Mouse (Mus musculus) adipocyte (in vitro differentiated cells): ENCODE results near the gene Esrrb.

Source experiments
- DNase-seq: peaks from one replicate; pipeline ENCODE4 v3.0.0-alpha.2; 2016; ENCODE audit warnings: low spot score

Gene Esrrb

GRCm38 (mm10) chr12:86360696-86361631, at the start of gene Esrrb:
Gene Esrrb, plus strand, starts transcription at chr12:86361117.
- DNase-seq, result no peak

- DNase-seq, result no peak
Observed at GRCm38 (mm10) chr12:86320629-86321028, 40.3 kb upstream of the Esrrb start.

- no peak for DNase-seq
Observed at GRCm38 (mm10) chr12:86324297-86324696, 36.6 kb upstream of the Esrrb start.

DNA sequence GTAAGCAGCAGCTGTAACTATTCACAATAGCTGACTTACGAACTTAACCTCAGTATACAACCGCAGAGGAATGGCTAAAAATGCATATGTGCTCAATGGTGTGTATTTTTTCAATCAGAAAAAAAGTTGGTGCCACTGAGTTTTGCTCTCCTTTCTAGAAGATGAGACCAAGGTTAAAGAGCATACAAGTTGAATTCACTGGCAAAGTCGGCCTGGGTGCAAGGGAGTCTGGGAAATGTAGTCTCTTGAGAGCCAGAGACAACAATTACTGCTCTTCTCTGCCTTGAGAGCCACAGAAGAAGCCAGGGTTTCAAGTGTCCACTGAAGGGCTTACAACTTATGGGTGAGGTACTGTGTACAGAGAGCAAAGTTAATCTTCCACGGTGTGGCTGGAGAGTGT, 31.1 kb upstream of the Esrrb start:
- no peak for DNase-seq

DNA sequence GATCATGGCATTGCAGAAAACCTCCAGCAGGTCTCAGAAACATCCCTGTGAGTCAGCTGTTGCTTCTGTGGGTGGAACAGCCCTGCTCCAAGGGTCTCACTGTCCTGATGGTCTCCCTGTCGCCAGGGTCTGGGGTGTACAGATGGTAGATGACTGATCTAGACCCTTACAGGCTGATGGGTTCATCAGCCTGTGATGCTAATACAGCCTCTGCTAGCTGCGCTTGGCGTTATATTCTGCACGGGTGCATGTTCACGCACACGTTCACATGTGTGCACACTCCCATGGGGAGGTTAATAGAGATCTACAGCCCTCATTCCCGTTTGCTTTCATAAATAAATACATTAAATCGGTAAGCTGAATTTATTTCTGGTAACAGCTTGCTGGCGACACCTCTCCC, 30.2 kb upstream of the Esrrb start:
- no peak for DNase-seq

DNA sequence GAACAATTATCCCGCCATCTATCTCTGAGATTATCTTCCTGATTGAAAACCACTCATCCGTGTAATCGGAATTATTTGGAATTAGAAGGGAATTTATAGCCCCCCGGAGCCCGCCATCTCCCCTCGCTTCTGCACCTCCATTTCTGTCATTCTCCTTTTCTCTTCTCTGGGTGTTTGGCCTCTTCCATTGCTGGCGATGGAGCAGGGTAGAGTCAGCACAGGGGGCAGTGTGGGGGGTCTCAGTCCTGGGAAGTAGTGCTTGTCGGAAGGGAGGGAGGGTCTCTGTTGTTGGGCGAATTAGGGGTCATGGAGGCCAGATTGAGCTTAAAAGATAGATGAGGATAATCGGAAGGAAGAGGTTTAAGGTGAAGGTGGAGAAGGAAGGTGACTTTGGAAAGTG, 29.7 kb upstream of the Esrrb start:
- DNase-seq, result no peak

GRCm38 (mm10) chr12:86336209-86336608, 24.7 kb upstream of the Esrrb start:
- no peak for DNase-seq

DNA sequence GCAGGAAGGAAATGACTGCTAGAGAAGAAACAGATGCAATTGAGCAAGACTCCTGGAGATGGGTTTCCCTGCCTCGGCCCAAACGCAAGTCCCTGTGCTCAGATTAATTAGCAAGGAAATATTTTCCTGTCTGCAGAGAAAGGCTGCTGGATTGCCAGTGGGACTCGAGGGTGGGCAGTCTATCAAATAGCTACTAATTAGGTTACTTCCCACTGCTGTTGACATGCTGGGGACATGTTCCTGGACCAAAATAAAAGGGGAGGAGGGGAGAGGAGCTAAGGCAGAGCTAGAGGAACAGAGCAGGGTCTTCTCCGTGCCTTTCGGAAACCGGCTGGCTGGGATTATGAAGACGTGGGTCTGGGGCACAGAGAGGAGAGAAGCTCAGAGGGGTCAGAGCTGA, 24.0 kb upstream of the Esrrb start:
- no peak for DNase-seq

GRCm38 (mm10) chr12:86349477-86349876, 11.4 kb upstream of the Esrrb start:
- DNase-seq, result no peak

GRCm38 (mm10) chr12:86359406-86359805, 1.5 kb upstream of the Esrrb start:
- DNase-seq, result no peak

GRCm38 (mm10) chr12:86359873-86360272, 1.0 kb upstream of the Esrrb start:
- DNase-seq, result no peak

GRCm38 (mm10) chr12:86364285-86364684, 3.4 kb downstream of the Esrrb start:
- no peak for DNase-seq

GRCm38 (mm10) chr12:86364756-86365155, 3.8 kb downstream of the Esrrb start:
- no peak for DNase-seq

DNA sequence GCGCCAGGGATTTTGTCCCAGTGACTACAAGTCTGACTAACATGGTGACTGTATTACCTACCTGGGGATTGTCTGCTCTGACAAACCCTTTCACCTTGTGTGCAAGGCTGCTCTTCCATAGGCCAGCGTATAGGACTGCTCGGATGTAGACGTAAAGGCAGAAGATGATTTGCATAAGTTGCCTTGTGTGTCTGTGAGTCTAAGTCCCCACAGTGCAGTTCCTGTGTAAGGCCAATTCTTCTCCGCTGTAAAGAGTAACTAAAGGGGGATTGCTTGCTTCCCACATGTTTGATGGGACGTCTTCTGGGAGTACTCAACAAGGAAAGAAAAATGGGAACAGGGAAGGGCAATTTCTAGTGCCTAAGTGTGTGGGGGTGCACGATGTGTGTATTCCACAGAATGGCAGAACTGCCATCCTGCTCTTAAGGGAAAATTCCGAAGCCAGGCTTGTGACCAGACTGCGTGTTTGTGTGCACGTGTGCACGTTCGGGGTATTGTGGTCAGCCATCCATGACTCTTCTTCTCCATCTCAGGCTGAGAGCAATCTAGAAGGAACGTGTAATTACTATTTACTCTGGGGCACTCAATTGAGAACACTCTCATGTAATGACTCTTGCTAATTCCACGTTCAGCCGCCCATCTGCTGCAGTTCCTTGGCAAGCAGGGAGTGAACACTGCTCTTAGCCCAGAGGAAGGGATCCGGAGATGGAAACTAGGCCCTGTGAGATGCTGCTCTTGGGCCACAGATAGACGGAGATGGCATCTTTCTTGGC, 9.9 kb downstream of the Esrrb start:
- no peak for DNase-seq

DNA sequence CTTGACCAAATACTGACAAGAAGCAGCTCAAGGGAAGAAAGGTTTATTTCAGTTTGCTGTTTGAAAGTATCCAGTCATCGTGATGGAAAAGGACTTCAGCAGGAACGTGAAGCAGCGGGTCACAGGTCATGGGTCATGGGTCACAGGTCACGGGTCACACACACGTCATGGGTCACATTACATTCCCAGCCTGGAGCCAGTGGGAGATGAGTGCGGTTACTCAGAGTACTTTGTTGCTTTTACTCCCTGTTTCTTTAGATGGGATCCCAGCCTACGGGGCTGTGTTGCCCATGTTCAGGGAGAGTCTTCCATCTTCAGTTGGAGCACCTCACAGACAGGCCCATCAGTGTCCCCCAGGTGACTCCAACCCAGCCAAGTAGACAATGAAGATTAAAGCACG, 13.4 kb downstream of the Esrrb start:
- no peak for DNase-seq

DNA sequence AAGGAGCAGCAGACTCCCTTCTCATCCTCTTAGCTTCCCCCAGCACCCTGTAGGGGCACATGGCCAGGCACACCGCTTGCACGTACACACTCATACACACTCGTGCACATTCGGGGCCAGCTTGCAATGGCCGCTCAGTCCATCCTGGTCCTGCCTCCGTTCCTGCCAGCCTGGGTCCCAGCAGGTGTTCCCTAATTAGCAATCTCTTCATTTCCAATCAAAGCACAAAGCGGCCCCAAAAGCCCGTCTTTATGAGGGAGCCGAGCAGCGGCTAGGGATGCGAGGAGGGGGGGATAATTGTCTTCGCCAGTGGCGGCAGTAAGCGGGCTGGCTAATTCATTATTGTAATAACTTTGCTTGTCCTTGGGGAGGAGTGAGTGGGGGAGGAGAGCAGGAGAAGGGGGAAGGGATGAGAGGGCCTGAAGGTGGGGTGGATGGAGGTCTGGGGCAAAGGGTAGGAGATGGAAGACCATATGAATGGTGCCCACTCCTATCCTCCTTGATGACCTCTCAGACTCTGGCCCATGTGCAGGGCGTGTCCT, 18.8 kb downstream of the Esrrb start:
- no peak for DNase-seq

DNA sequence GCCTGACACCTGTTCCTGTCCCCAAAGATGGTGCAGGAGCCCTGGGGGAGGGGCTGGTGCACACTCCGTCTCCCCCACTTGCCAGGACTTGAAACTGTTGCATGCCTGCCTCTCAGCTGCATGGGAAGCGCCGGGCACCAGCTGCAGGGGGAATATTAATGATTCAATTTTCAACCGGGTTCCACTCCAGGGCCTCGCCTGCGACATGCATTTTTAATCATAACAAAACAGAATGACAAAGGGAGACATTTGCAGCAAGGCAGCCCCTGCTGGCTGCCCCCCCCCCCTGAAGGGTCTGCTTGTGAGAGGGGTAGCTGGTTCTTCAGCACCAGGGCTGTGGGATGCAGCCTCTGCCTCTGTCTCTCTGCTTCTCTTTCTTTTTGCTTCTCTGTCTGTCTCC, 22.9 kb downstream of the Esrrb start:
- no peak for DNase-seq

- no peak for DNase-seq
Observed at GRCm38 (mm10) chr12:86387671-86388270, 26.9 kb downstream of the Esrrb start.

DNA sequence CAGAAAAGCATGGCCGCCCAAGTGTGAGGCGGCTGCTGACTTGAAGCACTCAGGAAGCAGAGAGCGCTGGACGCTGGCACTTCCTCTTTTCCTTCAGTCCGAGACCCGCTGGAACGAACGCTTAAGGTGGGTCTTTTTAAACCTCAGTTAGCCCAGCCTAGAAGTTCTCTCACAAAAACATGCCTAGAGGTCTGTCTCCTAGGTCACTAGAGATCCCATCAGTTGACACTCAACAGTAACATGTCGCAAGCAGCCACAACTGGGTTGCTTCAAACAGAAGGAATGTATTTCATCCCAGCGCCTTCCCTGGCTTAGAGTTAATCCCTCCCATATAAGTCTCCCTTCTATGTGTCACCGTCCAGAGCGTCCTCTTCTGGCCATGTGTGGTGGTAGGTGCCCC, 33.9 kb downstream of the Esrrb start:
- DNase-seq, result no peak

DNA sequence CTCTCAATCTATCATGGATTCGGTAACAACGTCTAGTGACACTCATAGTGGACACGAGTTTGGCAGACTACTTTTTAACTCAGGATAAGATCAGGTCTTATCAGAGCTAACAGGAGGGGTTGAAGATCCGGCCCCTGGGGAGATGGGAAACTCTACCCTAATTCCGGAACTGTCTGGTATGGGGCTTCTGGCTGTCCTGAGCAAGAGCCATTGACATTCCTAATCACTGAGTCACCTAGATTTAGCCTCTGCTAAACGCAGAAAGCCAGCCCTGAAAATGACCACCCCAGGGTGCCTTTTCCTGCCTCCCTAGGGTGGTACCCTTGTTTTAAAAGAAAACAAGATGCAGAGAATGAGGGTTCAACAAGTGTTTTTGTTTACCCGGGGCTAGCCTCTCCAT, 34.4 kb downstream of the Esrrb start:
- DNase-seq, result no peak

DNA sequence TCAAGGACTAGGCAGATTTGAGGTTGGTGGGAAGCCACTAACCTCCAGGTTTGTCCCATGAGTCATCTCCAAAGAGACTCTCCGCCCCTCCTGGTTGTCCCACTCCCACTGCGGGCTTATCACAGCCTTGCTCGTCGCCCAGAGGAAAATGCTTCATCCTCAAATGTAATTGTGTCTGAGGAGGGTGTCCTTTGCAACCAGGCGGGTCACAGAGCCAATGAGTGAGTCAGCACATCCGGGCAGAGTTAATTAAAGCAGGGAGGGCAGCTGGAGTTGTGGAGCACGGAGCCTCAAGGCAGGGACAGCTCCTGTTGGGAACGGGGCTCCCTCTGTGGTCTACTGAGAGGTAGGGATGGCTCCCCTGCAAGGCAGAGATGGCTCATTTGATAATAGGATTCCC, 37.8 kb downstream of the Esrrb start:
- no peak for DNase-seq

GRCm38 (mm10) chr12:86402718-86403117, 41.8 kb downstream of the Esrrb start:
- no peak for DNase-seq

- DNase-seq, result no peak
Observed at GRCm38 (mm10) chr12:86421490-86421904, 60.6 kb downstream of the Esrrb start.
